Mouse (Mus musculus) bone marrow macrophage, adult 2 months (primary cell): ENCODE data around the gene Hsp90ab1.

ENCODE experiments used
- CTCF ChIP-seq: IDR thresholded peaks from 2 replicates; pipeline ENCODE4 v1.5.1; 2012; ENCODE audit warnings: low read depth, mild to moderate bottlenecking, low read length, moderate library complexity
- POLR2A ChIP-seq: IDR thresholded peaks from 2 replicates; pipeline ENCODE4 v1.6.1; 2012; ENCODE audit warnings: mild to moderate bottlenecking, low read depth, low read length, borderline replicate concordance

DNA sequence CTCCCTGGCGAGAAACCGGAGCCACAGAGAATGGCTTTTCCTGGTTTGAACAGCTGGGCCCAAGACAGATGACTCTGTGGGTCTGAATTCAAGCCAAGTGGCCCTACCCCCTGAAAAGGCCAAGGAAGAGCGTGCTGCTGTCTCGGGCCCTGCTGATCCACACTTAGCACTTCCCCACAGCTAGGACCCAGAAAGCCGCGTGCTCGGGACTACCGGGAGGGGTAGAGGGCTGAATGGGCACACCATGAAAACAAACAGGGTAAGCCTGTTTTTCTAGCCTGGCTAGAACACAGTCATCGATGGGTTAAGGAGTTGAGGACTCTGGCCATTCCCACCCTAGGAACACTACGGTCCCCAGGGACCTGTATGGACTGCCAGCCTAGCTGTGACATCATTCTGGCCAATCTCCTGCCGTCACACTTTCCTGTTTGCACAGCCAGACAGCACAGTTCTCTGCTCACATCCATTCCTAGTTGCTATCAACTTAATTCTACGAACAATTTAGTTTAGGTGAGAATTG, 7.9 kb upstream of the Hsp90ab1 start:
- no peak for TF ChIP-seq CTCF
- TF ChIP-seq POLR2A: no peak
